In the genomic region with DNA sequence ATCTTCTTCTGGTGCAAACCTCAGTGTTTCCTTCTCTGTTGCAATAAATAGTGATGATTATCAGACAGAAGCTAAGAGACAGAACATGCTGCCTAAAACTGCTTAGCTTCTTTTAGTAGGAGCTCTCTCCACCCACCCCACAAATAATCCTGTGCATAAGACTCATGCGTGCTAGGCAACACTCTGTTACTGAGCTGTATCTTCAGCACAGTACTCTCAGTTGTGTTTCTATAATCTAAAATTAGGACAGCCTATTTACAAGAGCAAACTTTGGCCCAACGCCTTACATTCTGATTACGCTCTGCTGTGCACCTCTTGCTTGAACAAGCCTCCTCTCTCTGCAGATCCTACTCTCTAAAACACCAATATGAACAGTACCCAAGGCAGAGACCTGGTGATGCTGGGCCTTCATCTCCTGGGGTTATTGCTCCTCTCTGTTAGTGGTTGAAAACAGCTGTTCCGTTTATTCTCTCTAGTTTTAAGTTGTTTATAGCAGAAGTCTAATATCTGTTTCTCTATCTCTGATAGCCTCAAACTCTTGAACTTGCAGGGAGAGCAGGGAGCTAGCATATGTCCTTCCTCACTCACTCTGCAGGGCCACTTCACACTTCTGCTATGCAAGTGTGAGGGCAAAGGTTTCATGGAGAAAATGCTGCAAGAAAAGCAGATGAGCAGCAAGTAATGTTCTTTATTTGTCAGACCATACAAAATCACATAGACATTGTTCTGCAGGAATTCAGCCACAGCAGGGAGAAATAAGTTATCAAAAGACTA, we compare ENCODE assay signal across 18 mouse cellular contexts.
A peak's percentile ranks its signal among the peaks of the same experiment; 100 is the strongest.
DNase-seq lines count a peak whose midpoint lies in the region; ATAC-seq lines count a peak whose summit lies in the region.
"Had no signal": no experiment of that assay in that cellular context is flagged by ENCODE, and none has a peak within 500 bp of the region (broad histone marks: within the 10 kb centered on the region; RNA-seq: fewer than 3 reads in every experiment).

No protein-coding gene starts in this region.

- H3K9ac ChIP-seq in lung, embryonic 16.5 days (ENCODE audit: low read length), result no peak overlapping the region
- H3K9ac ChIP-seq in liver, embryonic 11.5 days (ENCODE audit: low read depth, low read length), result no peak overlapping the region
- no peak overlapping the region for H3K9ac ChIP-seq in forebrain, embryonic 15.5 days (replicated peaks)
- H3K9ac ChIP-seq: hindbrain, embryonic 13.5 days; liver, embryonic 14.5 days; midbrain, embryonic 15.5 days had no signal

- no peak for DNase-seq in frontal cortex, postnatal 25 days (ENCODE audit: low spot score in 2 of 2)
- DNase-seq in lung, postnatal 36 days, result no peak
- peak; percentile 89 for DNase-seq in layer of hippocampus, adult 9-11 months
- peak; percentile 63 to 82 for DNase-seq in right cerebral cortex, postnatal 10 days (ENCODE audit: low spot score in 2 of 2)
- DNase-seq in liver, embryonic 11.5 days (ENCODE audit: low spot score), result no peak
- DNase-seq: adrenal gland, postnatal 10 days; cerebellum, adult 9-10 months; embryo, embryonic 11 days; kidney, postnatal 10 days had no signal

- peaks cover 5% of the 10 kb centered on the region for H3K4me1 ChIP-seq in lung, embryonic 16.5 days (replicated peaks; ENCODE audit: control insufficient read depth, insufficient read depth, low read length)
- H3K4me1 ChIP-seq in liver, embryonic 11.5 days (replicated peaks; ENCODE audit: control insufficient read depth, insufficient read depth, low read length), result no peaks in the 10 kb centered on the region
- H3K4me1 ChIP-seq in forebrain, embryonic 15.5 days, result no peaks in the 10 kb centered on the region
- H3K4me1 ChIP-seq: hindbrain, embryonic 13.5 days; midbrain, embryonic 15.5 days had no signal

- no peaks in the 10 kb centered on the region for H3K36me3 ChIP-seq in lung, embryonic 16.5 days (ENCODE audit: control insufficient read depth, insufficient read depth, low read length)
- no peaks in the 10 kb centered on the region for H3K36me3 ChIP-seq in liver, embryonic 11.5 days (ENCODE audit: control insufficient read depth, insufficient read depth, low read length)
- H3K36me3 ChIP-seq in forebrain, embryonic 15.5 days, result 0 out of 2 replicates have a peak, but pooled peaks cover 4% of the 10 kb centered on the region

- WGBS in lung, embryonic 16.5 days, result 58% methylated on average over 4 of the region's 4 CpGs
- 84% methylated on average over 4 of the region's 4 CpGs for WGBS in liver, embryonic 11.5 days
- WGBS in forebrain, embryonic 15.5 days, result 93% methylated on average over 4 of the region's 4 CpGs

- peak; percentile 97 for ATAC-seq in frontal cortex, adult (ENCODE audit: low TSS enrichment)
- ATAC-seq in lung, embryonic 16.5 days (ENCODE audit: low read depth), result peak; percentile 82
- ATAC-seq in liver, embryonic 11.5 days (replicated peaks; ENCODE audit: low FRiP score), result no peak
- no peak for ATAC-seq in forebrain, embryonic 15.5 days (replicated peaks)
- ATAC-seq: forebrain, embryonic 16.5 days; intestine, postnatal 0 days; midbrain, embryonic 15.5 days had no signal

- H3K9me3 ChIP-seq in lung, embryonic 16.5 days (ENCODE audit: control insufficient read depth, low read length), result no peaks in the 10 kb centered on the region
- no peaks in the 10 kb centered on the region for H3K9me3 ChIP-seq in liver, embryonic 11.5 days (ENCODE audit: control insufficient read depth, low read length)
- H3K9me3 ChIP-seq in forebrain, embryonic 15.5 days, result no peaks in the 10 kb centered on the region
- H3K9me3 ChIP-seq: hindbrain, embryonic 13.5 days; midbrain, embryonic 15.5 days had no signal

- H3K27ac ChIP-seq in lung, embryonic 16.5 days (ENCODE audit: low read length), result 0 out of 2 replicates have a peak overlapping the region, but pooled peaks have one; percentile 36
- no peak overlapping the region for H3K27ac ChIP-seq in liver, embryonic 11.5 days (ENCODE audit: low read depth, low read length)
- H3K27ac ChIP-seq in forebrain, embryonic 15.5 days (replicated peaks), result no peak overlapping the region
- H3K27ac ChIP-seq: hindbrain, embryonic 13.5 days; liver, embryonic 14.5 days; midbrain, embryonic 15.5 days had no signal

- no peak overlapping the region for H3K4me3 ChIP-seq in lung, embryonic 16.5 days (ENCODE audit: low read length)
- no peak overlapping the region for H3K4me3 ChIP-seq in liver, embryonic 11.5 days (ENCODE audit: low read depth, low read length)
- H3K4me3 ChIP-seq in forebrain, embryonic 15.5 days, result no peak overlapping the region
- H3K4me3 ChIP-seq: hindbrain, embryonic 13.5 days; midbrain, embryonic 15.5 days had no signal

- H3K4me2 ChIP-seq in lung, embryonic 16.5 days (ENCODE audit: low read depth, low read length), result no peak overlapping the region
- no peak overlapping the region for H3K4me2 ChIP-seq in liver, embryonic 11.5 days
- H3K4me2 ChIP-seq in forebrain, embryonic 15.5 days (replicated peaks), result no peak overlapping the region
- H3K4me2 ChIP-seq: hindbrain, embryonic 13.5 days; midbrain, embryonic 15.5 days had no signal

- H3K27me3 ChIP-seq in lung, embryonic 16.5 days (ENCODE audit: control insufficient read depth, insufficient read depth, low read depth, low read length), result no peaks in the 10 kb centered on the region
- H3K27me3 ChIP-seq in liver, embryonic 11.5 days (replicated peaks; ENCODE audit: control insufficient read depth, insufficient read depth, low read length), result no peaks in the 10 kb centered on the region
- H3K27me3 ChIP-seq in forebrain, embryonic 15.5 days, result no peaks in the 10 kb centered on the region
- H3K27me3 ChIP-seq: CH12.LX; hindbrain, embryonic 13.5 days; midbrain, embryonic 15.5 days had no signal

Comparison
In these comparisons a context has a peak if more than half of its experiments do, and no peak if none do; other contexts are left out.
1. ATAC-seq: peak in frontal cortex, adult (single experiment) and lung, embryonic 16.5 days (single experiment); none in liver, embryonic 11.5 days (single experiment) and forebrain, embryonic 15.5 days (single experiment).
2. DNase-seq: peak in layer of hippocampus, adult 9-11 months (single experiment) and right cerebral cortex, postnatal 10 days (2 of 2); none in frontal cortex, postnatal 25 days (0 of 2), lung, postnatal 36 days (single experiment) and liver, embryonic 11.5 days (single experiment).